Mouse (Mus musculus): ENCODE data around the gene Bicd2. TPM values are rescaled to one million over a fixed set of nuclear protein-coding genes. Genes with fewer than 3 reads are reported as not detected.

Bicd2 gene
- polyA plus RNA-seq, 1 experiment from 2014 or later: 7.5 TPM

GRCm38 (mm10) chr13:49349335-49349734 is 8.0 kb downstream of the Bicd2 start:
- no peaks in the 10 kb centered on the region for H3K36me3 ChIP-seq (replicated peaks)
- no peak overlapping the region for H3K4me3 ChIP-seq (replicated peaks)
- H3K4me2 ChIP-seq: no peak overlapping the region
- H3K27me3 ChIP-seq: no peaks in the 10 kb centered on the region
- peaks cover 78% of the 10 kb centered on the region for H3K4me1 ChIP-seq (replicated peaks)
- no peaks in the 10 kb centered on the region for H3K9me3 ChIP-seq (replicated peaks)
- 44% methylated on average over 4 of the region's 4 CpGs for WGBS (ENCODE audit: insufficient replicate concordance)
- H3K27ac ChIP-seq (replicated peaks): no peak overlapping the region
- no peak for ATAC-seq (ENCODE audit: insufficient read depth)
- no peak overlapping the region for H3K9ac ChIP-seq

GRCm38 (mm10) chr13:49349836-49350505 is 8.6 kb downstream of the Bicd2 start:
- Histone ChIP-seq H3K27me3 (no peaks in the 10 kb centered on the region), H3K4me1 (replicated peaks) (peaks cover 72% of the 10 kb centered on the region), H3K9ac (no peak overlapping the region), H3K4me2 (no peak overlapping the region), H3K27ac (replicated peaks) (no peak overlapping the region), H3K9me3 (replicated peaks) (no peaks in the 10 kb centered on the region), H3K36me3 (replicated peaks) (no peaks in the 10 kb centered on the region), H3K4me3 (replicated peaks) (no peak overlapping the region)
- no peak for ATAC-seq (ENCODE audit: insufficient read depth)
- 43% methylated on average over 6 of the region's 6 CpGs for WGBS (ENCODE audit: insufficient replicate concordance)

- Histone ChIP-seq H3K27me3 (no peaks in the 10 kb centered on the region), H3K27ac (replicated peaks) (no peak overlapping the region), H3K9me3 (replicated peaks) (no peaks in the 10 kb centered on the region), H3K36me3 (replicated peaks) (no peaks in the 10 kb centered on the region), H3K4me2 (no peak overlapping the region), H3K4me1 (replicated peaks) (peaks cover 59% of the 10 kb centered on the region), H3K4me3 (replicated peaks) (no peak overlapping the region), H3K9ac (no peak overlapping the region)
- no peak for ATAC-seq (ENCODE audit: insufficient read depth)
- WGBS (ENCODE audit: insufficient replicate concordance): 42% methylated on average over 3 of the region's 3 CpGs
These were observed 11.3 kb downstream of the Bicd2 start for GRCm38 (mm10) chr13:49352581-49353159.

- Histone ChIP-seq H3K4me3 (replicated peaks) (no peak overlapping the region), H3K9ac (no peak overlapping the region), H3K4me2 (no peak overlapping the region), H3K27me3 (no peaks in the 10 kb centered on the region), H3K27ac (replicated peaks) (no peak overlapping the region), H3K36me3 (replicated peaks) (no peaks in the 10 kb centered on the region), H3K9me3 (replicated peaks) (no peaks in the 10 kb centered on the region), H3K4me1 (replicated peaks) (peaks cover 59% of the 10 kb centered on the region)
- no peak for ATAC-seq (ENCODE audit: insufficient read depth)
These were observed 12.0 kb downstream of the Bicd2 start for GRCm38 (mm10) chr13:49353422-49353821.

- H3K4me3 ChIP-seq (replicated peaks): no peak overlapping the region
- ATAC-seq (ENCODE audit: insufficient read depth): no peak
- H3K36me3 ChIP-seq (replicated peaks): no peaks in the 10 kb centered on the region
- H3K4me2 ChIP-seq: no peak overlapping the region
- no peaks in the 10 kb centered on the region for H3K27me3 ChIP-seq
- H3K9me3 ChIP-seq (replicated peaks): no peaks in the 10 kb centered on the region
- 53% methylated on average over 5 of the region's 5 CpGs for WGBS (ENCODE audit: insufficient replicate concordance)
- peaks cover 59% of the 10 kb centered on the region for H3K4me1 ChIP-seq (replicated peaks)
- no peak overlapping the region for H3K9ac ChIP-seq
- H3K27ac ChIP-seq (replicated peaks): no peak overlapping the region
These were observed 12.7 kb downstream of the Bicd2 start for GRCm38 (mm10) chr13:49353991-49354507.

- H3K27ac ChIP-seq (replicated peaks): no peak overlapping the region
- no peaks in the 10 kb centered on the region; the same call in 1 of the 2 replicates for H3K36me3 ChIP-seq (replicated peaks)
- no peak overlapping the region for H3K4me2 ChIP-seq
- H3K9ac ChIP-seq: no peak overlapping the region
- 72% methylated on average over 11 of the region's 11 CpGs for WGBS (ENCODE audit: insufficient replicate concordance)
- no peaks in the 10 kb centered on the region for H3K9me3 ChIP-seq (replicated peaks)
- H3K27me3 ChIP-seq: no peaks in the 10 kb centered on the region
- H3K4me1 ChIP-seq (replicated peaks): peaks cover 47% of the 10 kb centered on the region
- H3K4me3 ChIP-seq (replicated peaks): no peak overlapping the region
- no peak for ATAC-seq (ENCODE audit: insufficient read depth)
These were observed 14.2 kb downstream of the Bicd2 start for GRCm38 (mm10) chr13:49355461-49356061.

- WGBS (ENCODE audit: insufficient replicate concordance): 74% methylated on average over 7 of the region's 7 CpGs
- Histone ChIP-seq H3K4me3 (replicated peaks) (no peak overlapping the region), H3K4me2 (no peak overlapping the region), H3K36me3 (replicated peaks) (no peaks in the 10 kb centered on the region; the same call in 1 of the 2 replicates), H3K27me3 (no peaks in the 10 kb centered on the region), H3K27ac (replicated peaks) (no peak overlapping the region), H3K9me3 (replicated peaks) (no peaks in the 10 kb centered on the region), H3K4me1 (replicated peaks) (peaks cover 48% of the 10 kb centered on the region), H3K9ac (no peak overlapping the region)
- ATAC-seq (ENCODE audit: insufficient read depth): no peak
These were observed 14.7 kb downstream of the Bicd2 start for GRCm38 (mm10) chr13:49356090-49356489.

- no peaks in the 10 kb centered on the region; the same call in 1 of the 2 replicates for H3K36me3 ChIP-seq (replicated peaks)
- H3K4me3 ChIP-seq (replicated peaks): no peak overlapping the region
- peaks cover 47% of the 10 kb centered on the region for H3K4me1 ChIP-seq (replicated peaks)
- no peak for ATAC-seq (ENCODE audit: insufficient read depth)
- WGBS (ENCODE audit: insufficient replicate concordance): 76% methylated on average over 8 of the region's 8 CpGs
- no peak overlapping the region for H3K9ac ChIP-seq
- no peak overlapping the region for H3K4me2 ChIP-seq
- H3K27ac ChIP-seq (replicated peaks): no peak overlapping the region
- H3K9me3 ChIP-seq (replicated peaks): no peaks in the 10 kb centered on the region
- H3K27me3 ChIP-seq: no peaks in the 10 kb centered on the region
These were observed 16.1 kb downstream of the Bicd2 start for GRCm38 (mm10) chr13:49357367-49358026.

- H3K36me3 ChIP-seq (replicated peaks): no peaks in the 10 kb centered on the region; the same call in 1 of the 2 replicates
- no peak overlapping the region for H3K4me3 ChIP-seq (replicated peaks)
- no peak overlapping the region for H3K4me2 ChIP-seq
- H3K4me1 ChIP-seq (replicated peaks): peaks cover 47% of the 10 kb centered on the region
- ATAC-seq (ENCODE audit: insufficient read depth): no peak
- H3K9me3 ChIP-seq (replicated peaks): no peaks in the 10 kb centered on the region
- 64% methylated on average over 3 of the region's 3 CpGs for WGBS (ENCODE audit: insufficient replicate concordance)
- no peak overlapping the region for H3K27ac ChIP-seq (replicated peaks)
- H3K27me3 ChIP-seq: no peaks in the 10 kb centered on the region
- H3K9ac ChIP-seq: no peak overlapping the region
These were observed 16.8 kb downstream of the Bicd2 start for GRCm38 (mm10) chr13:49358184-49358583.

GRCm38 (mm10) chr13:49360906-49361406 is 19.6 kb downstream of the Bicd2 start:
- peaks cover 46% of the 10 kb centered on the region for H3K4me1 ChIP-seq (replicated peaks)
- no peak overlapping the region for H3K9ac ChIP-seq
- ATAC-seq (ENCODE audit: insufficient read depth): no peak
- no peaks in the 10 kb centered on the region for H3K27me3 ChIP-seq
- no peak overlapping the region; the same call in 1 of the 2 replicates for H3K27ac ChIP-seq (replicated peaks)
- H3K36me3 ChIP-seq (replicated peaks): no peaks in the 10 kb centered on the region; the same call in 1 of the 2 replicates
- H3K4me2 ChIP-seq: no peak overlapping the region
- no peaks in the 10 kb centered on the region for H3K9me3 ChIP-seq (replicated peaks)
- no peak overlapping the region for H3K4me3 ChIP-seq (replicated peaks)
- 4% methylated on average over 3 of the region's 3 CpGs for WGBS (ENCODE audit: insufficient replicate concordance)

GRCm38 (mm10) chr13:49362364-49362763 is 21.0 kb downstream of the Bicd2 start:
- H3K9ac ChIP-seq: no peak overlapping the region
- H3K27me3 ChIP-seq: no peaks in the 10 kb centered on the region
- 76% methylated on average over 7 of the region's 7 CpGs for WGBS (ENCODE audit: insufficient replicate concordance)
- no peaks in the 10 kb centered on the region for H3K9me3 ChIP-seq (replicated peaks)
- no peak overlapping the region for H3K4me2 ChIP-seq
- peaks cover 55% of the 10 kb centered on the region for H3K4me1 ChIP-seq (replicated peaks)
- H3K4me3 ChIP-seq (replicated peaks): no peak overlapping the region
- no peak overlapping the region for H3K27ac ChIP-seq (replicated peaks)
- ATAC-seq (ENCODE audit: insufficient read depth): no peak
- H3K36me3 ChIP-seq (replicated peaks): no peaks in the 10 kb centered on the region; the same call in 1 of the 2 replicates

Data from liver, embryonic 15.5 days (tissue).